ENCODE assay signal across 18 mouse cellular contexts in the genomic region with DNA sequence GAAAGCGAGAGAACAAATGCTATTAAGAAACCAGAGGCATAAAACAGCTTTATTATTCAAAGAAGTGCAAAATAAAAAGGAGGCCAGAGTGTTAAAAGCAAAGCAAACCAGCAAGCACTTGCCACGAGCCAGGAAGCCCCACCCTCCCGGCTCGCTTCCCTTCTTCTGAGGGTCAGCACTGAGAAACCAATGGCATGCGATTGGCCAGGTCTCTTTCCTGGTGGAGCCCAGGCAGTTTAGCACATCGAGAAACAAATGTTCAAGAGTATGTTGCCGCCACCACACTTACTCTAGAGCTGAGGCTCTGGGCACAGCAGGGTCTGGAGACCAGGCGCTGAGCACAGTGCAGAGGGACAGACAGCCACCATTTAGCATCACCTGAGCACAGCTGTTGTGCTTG. TPM values are rescaled to one million over a fixed set of nuclear protein-coding genes. Genes with fewer than 3 reads are reported as not detected.
DNase-seq lines count a peak whose midpoint lies in the region; ATAC-seq and TF ChIP-seq lines count a peak whose summit lies in the region.
"Had no signal": no experiment of that assay in that cellular context is flagged by ENCODE, and none has a peak within 500 bp of the region (broad histone marks: within the 10 kb centered on the region; RNA-seq: fewer than 3 reads in every experiment).

No protein-coding gene starts in this region.

- peaks cover 25% of the 10 kb centered on the region for H3K4me1 ChIP-seq in kidney, embryonic 15.5 days
- H3K4me1 ChIP-seq in midbrain, postnatal 0 days (ENCODE audit: insufficient read depth, low read length): peaks cover 5% of the 10 kb centered on the region; the same call in 1 of the 2 replicates
- peaks cover 11% of the 10 kb centered on the region for H3K4me1 ChIP-seq in forebrain, embryonic 11.5 days (replicated peaks; ENCODE audit: control insufficient read depth, insufficient read depth, low read length)

- H3K4me2 ChIP-seq in kidney, embryonic 15.5 days: no peak overlapping the region
- H3K4me2 ChIP-seq in midbrain, postnatal 0 days (ENCODE audit: low read depth, low read length, poor library complexity, severe bottlenecking): no peak overlapping the region
- no peak overlapping the region for H3K4me2 ChIP-seq in forebrain, embryonic 11.5 days (ENCODE audit: low read depth, low read length, severe bottlenecking)
- H3K4me2 ChIP-seq: forebrain, embryonic 15.5 days; lung, embryonic 15.5 days; midbrain, embryonic 12.5 days; neural tube, embryonic 15.5 days had no signal

- 49% methylated on average over 8 of the region's 8 CpGs for WGBS in kidney, embryonic 15.5 days
- WGBS in midbrain, postnatal 0 days: 61% methylated on average over 8 of the region's 8 CpGs
- WGBS in forebrain, embryonic 11.5 days: 53% methylated on average over 8 of the region's 8 CpGs

- peaks cover 3% of the 10 kb centered on the region; the same call in 1 of the 2 replicates for H3K36me3 ChIP-seq in kidney, embryonic 15.5 days
- H3K36me3 ChIP-seq in midbrain, postnatal 0 days (ENCODE audit: insufficient read depth, low read length): peaks cover 5% of the 10 kb centered on the region; the same call in 1 of the 2 replicates
- H3K36me3 ChIP-seq in forebrain, embryonic 11.5 days (ENCODE audit: control insufficient read depth, insufficient read depth, low read length): no peaks in the 10 kb centered on the region
- H3K36me3 ChIP-seq: forebrain, embryonic 15.5 days; lung, embryonic 15.5 days; midbrain, embryonic 12.5 days; neural tube, embryonic 15.5 days had no signal

- ATAC-seq in kidney, embryonic 15.5 days (replicated peaks; ENCODE audit: low FRiP score): no peak
- ATAC-seq in midbrain, postnatal 0 days (ENCODE audit: low FRiP score): no peak
- no peak for ATAC-seq in forebrain, embryonic 11.5 days (replicated peaks; ENCODE audit: low FRiP score)
- ATAC-seq: forebrain, embryonic 15.5 days had no signal

- H3K27me3 ChIP-seq in kidney, embryonic 15.5 days: peaks cover 11% of the 10 kb centered on the region; the same call in 1 of the 2 replicates
- H3K27me3 ChIP-seq in midbrain, postnatal 0 days (ENCODE audit: insufficient read depth, low read length): no peaks in the 10 kb centered on the region
- H3K27me3 ChIP-seq in forebrain, embryonic 11.5 days (ENCODE audit: control insufficient read depth, insufficient read depth, low read length): no peaks in the 10 kb centered on the region
- H3K27me3 ChIP-seq: forebrain, embryonic 15.5 days; lung, embryonic 15.5 days had no signal

- TF ChIP-seq CTCF in midbrain, postnatal 0 days (IDR thresholded peaks at IDR 0.05): no peak

- DNase-seq in heart, adult 18-20 months: peak; percentile 47 to 61
- DNase-seq in heart, postnatal 25 days (ENCODE audit: low spot score): no peak
- peak; percentile 13 to 39 for DNase-seq in kidney, postnatal 36 days
- DNase-seq in heart, postnatal 14 days: peak; percentile 30 to 32
- DNase-seq in lung, postnatal 36 days: peak; percentile 49
- DNase-seq in midbrain, postnatal 0 days (ENCODE audit: low spot score): no peak
- no peak for DNase-seq in forebrain, embryonic 11.5 days (ENCODE audit: low spot score)
- DNase-seq: adrenal gland, postnatal 14 days; cerebellum, adult 18-20 months had no signal

- no peaks in the 10 kb centered on the region for H3K9me3 ChIP-seq in kidney, embryonic 15.5 days (replicated peaks)
- no peaks in the 10 kb centered on the region for H3K9me3 ChIP-seq in midbrain, postnatal 0 days (ENCODE audit: low read length)
- no peaks in the 10 kb centered on the region for H3K9me3 ChIP-seq in forebrain, embryonic 11.5 days (ENCODE audit: control insufficient read depth, low read length)
- H3K9me3 ChIP-seq: embryonic facial prominence, embryonic 10.5 days; forebrain, embryonic 15.5 days; lung, embryonic 15.5 days; midbrain, embryonic 12.5 days; neural tube, embryonic 15.5 days had no signal

- no peak overlapping the region for H3K9ac ChIP-seq in kidney, embryonic 15.5 days
- no peak overlapping the region for H3K9ac ChIP-seq in midbrain, postnatal 0 days (replicated peaks; ENCODE audit: low read length, poor library complexity, severe bottlenecking)
- H3K9ac ChIP-seq in forebrain, embryonic 11.5 days (ENCODE audit: low read length): no peak overlapping the region
- H3K9ac ChIP-seq: forebrain, embryonic 15.5 days; lung, embryonic 15.5 days; midbrain, embryonic 12.5 days; neural tube, embryonic 15.5 days had no signal

- no peak overlapping the region for H3K4me3 ChIP-seq in kidney, embryonic 15.5 days (replicated peaks)
- no peak overlapping the region for H3K4me3 ChIP-seq in midbrain, postnatal 0 days (ENCODE audit: low read depth, low read length)
- H3K4me3 ChIP-seq in forebrain, embryonic 11.5 days (ENCODE audit: low read depth, low read length): no peak overlapping the region
- H3K4me3 ChIP-seq: embryonic facial prominence, embryonic 10.5 days; erythroblast, embryonic 14.5 days; forebrain, embryonic 15.5 days; lung, embryonic 15.5 days; midbrain, embryonic 12.5 days; myocyte; neural tube, embryonic 15.5 days had no signal

- intact Hi-C loops in heart, postnatal 25 days (cut with DNase I): no loop called here
- intact Hi-C loops in heart, postnatal 14 days (cut with DNase I): no loop called here

- no peak overlapping the region for H3K27ac ChIP-seq in kidney, embryonic 15.5 days
- no peak overlapping the region for H3K27ac ChIP-seq in midbrain, postnatal 0 days (ENCODE audit: low read depth, low read length)
- H3K27ac ChIP-seq in forebrain, embryonic 11.5 days (ENCODE audit: low read depth, low read length): no peak overlapping the region
- H3K27ac ChIP-seq: embryonic facial prominence, embryonic 10.5 days; forebrain, embryonic 15.5 days; lung, embryonic 15.5 days; midbrain, embryonic 12.5 days; neural tube, embryonic 15.5 days; stomach, postnatal 0 days had no signal

RNA-seq across cellular contexts. Expression of a gene that starts 35.9 kb away (rescaled TPM):
- 1 to 10 TPM; 6.1 to 6.4 TPM for total RNA-seq in heart, adult 18-20 months (2021)
- 1 to 10 TPM; 4.9 to 5.6 TPM for total RNA-seq in heart, postnatal 25 days (2021)
- polyA plus RNA-seq in kidney, embryonic 15.5 days (2015; fragmentation: Nextera tagmentation; extraction: Ambion mirVana): 13.7 and 17.2 TPM in 2 replicates
- 1 to 10 TPM; 4.5 to 6.4 TPM for total RNA-seq in heart, postnatal 14 days (2021)
- 9.1 and 12.4 TPM in 2 replicates for total RNA-seq in midbrain, postnatal 0 days (2014; rRNA removed)
- 20.5 and 21.0 TPM in 2 replicates for polyA plus RNA-seq in midbrain, postnatal 0 days (2015; fragmentation: Nextera tagmentation; extraction: Ambion mirVana)
- 14.9 and 17.7 TPM in 2 replicates for polyA plus RNA-seq in forebrain, embryonic 11.5 days (2014; fragmentation: Nextera tagmentation; extraction: Ambion mirVana)

RNA-seq across cellular contexts. Expression of a gene that starts 35.9 kb away (rescaled TPM):
- 100 to 1,000 TPM; 123 to 141 TPM for total RNA-seq in heart, adult 18-20 months (2021)
- 100 to 1,000 TPM; 112 TPM for total RNA-seq in heart, postnatal 25 days (2021)
- 97.2 and 103 TPM in 2 replicates for polyA plus RNA-seq in kidney, embryonic 15.5 days (2015; fragmentation: Nextera tagmentation; extraction: Ambion mirVana)
- total RNA-seq in heart, postnatal 14 days (2021): 100 to 1,000 TPM; 119 to 127 TPM
- 62.3 and 74.6 TPM in 2 replicates for total RNA-seq in midbrain, postnatal 0 days (2014; rRNA removed)
- polyA plus RNA-seq in midbrain, postnatal 0 days (2015; fragmentation: Nextera tagmentation; extraction: Ambion mirVana): 95.0 and 103 TPM in 2 replicates
- 53.6 and 55.2 TPM in 2 replicates for polyA plus RNA-seq in forebrain, embryonic 11.5 days (2014; fragmentation: Nextera tagmentation; extraction: Ambion mirVana)

RNA-seq across cellular contexts. Expression of a gene that starts 36.1 kb away (rescaled TPM):
- 1 to 10 TPM; 3.9 to 4.1 TPM for total RNA-seq in heart, adult 18-20 months (2021)
- 1 to 10 TPM; 3.3 to 4.6 TPM for total RNA-seq in heart, postnatal 25 days (2021)
- 3.1 and 3.3 TPM in 2 replicates for polyA plus RNA-seq in kidney, embryonic 15.5 days (2015; fragmentation: Nextera tagmentation; extraction: Ambion mirVana)
- 1 to 10 TPM; 2.5 to 4.3 TPM for total RNA-seq in heart, postnatal 14 days (2021)
- total RNA-seq in midbrain, postnatal 0 days (2014; rRNA removed): 7.1 and 7.9 TPM in 2 replicates
- 3.0 and 3.8 TPM in 2 replicates for polyA plus RNA-seq in midbrain, postnatal 0 days (2015; fragmentation: Nextera tagmentation; extraction: Ambion mirVana)
- 2.6 and 3.8 TPM in 2 replicates for polyA plus RNA-seq in forebrain, embryonic 11.5 days (2014; fragmentation: Nextera tagmentation; extraction: Ambion mirVana)

RNA-seq across cellular contexts. Expression of a gene that starts 36.4 kb away (rescaled TPM):
- total RNA-seq in heart, adult 18-20 months (2021): 10 to 100 TPM; 42.9 to 44.4 TPM
- 10 to 100 TPM; 36.1 to 38.2 TPM for total RNA-seq in heart, postnatal 25 days (2021)
- polyA plus RNA-seq in kidney, embryonic 15.5 days (2015; fragmentation: Nextera tagmentation; extraction: Ambion mirVana): 28.1 and 29.1 TPM in 2 replicates
- 10 to 100 TPM; 29.9 to 34.6 TPM for total RNA-seq in heart, postnatal 14 days (2021)
- 13.3 and 22.9 TPM in 2 replicates for total RNA-seq in midbrain, postnatal 0 days (2014; rRNA removed)
- polyA plus RNA-seq in midbrain, postnatal 0 days (2015; fragmentation: Nextera tagmentation; extraction: Ambion mirVana): 38.3 and 42.6 TPM in 2 replicates
- 24.8 and 26.7 TPM in 2 replicates for polyA plus RNA-seq in forebrain, embryonic 11.5 days (2014; fragmentation: Nextera tagmentation; extraction: Ambion mirVana)

Comparison
In these comparisons a context has a peak if more than half of its experiments do, and no peak if none do; other contexts are left out.
1. DNase-seq: peak in heart, adult 18-20 months (2 of 2), kidney, postnatal 36 days (2 of 2), heart, postnatal 14 days (2 of 2) and lung, postnatal 36 days (single experiment); none in heart, postnatal 25 days (single experiment), midbrain, postnatal 0 days (single experiment) and forebrain, embryonic 11.5 days (single experiment).